Mouse (Mus musculus) kidney, adult 2 months (tissue): ENCODE data around the gene Lrrc3c. TPM values are rescaled to one million over a fixed set of nuclear protein-coding genes. Genes with fewer than 3 reads are reported as not detected.
"Not testable (repeated sequence)": the region's sequence is repeated elsewhere in the genome, so short reads cannot be mapped to it uniquely, and the experiment has no call there.

ENCODE experiments used
- DNase-seq: peaks from one replicate; pipeline ENCODE4 v3.0.0; 2021
- H3K27ac ChIP-seq: fragments of 200-500 bp; 2 replicates; pipeline ENCODE4 v1.5.1; 2012; ENCODE audit warnings: low read depth, low read length, control low read depth, inconsistent platforms; ENCODE audit not compliant: insufficient read depth
- H3K27me3 ChIP-seq: fragments of 200-500 bp; replicated peaks from 2 replicates; pipeline ENCODE4 v1.6.1; 2012; ENCODE audit warnings: mild to moderate bottlenecking, moderate library complexity, low read length, inconsistent platforms; ENCODE audit not compliant: control insufficient read depth, insufficient read depth
- H3K36me3 ChIP-seq: fragments of 200-500 bp; 2 replicates; pipeline ENCODE4 v1.6.1; 2012; ENCODE audit warnings: mild to moderate bottlenecking, moderate library complexity, low read length, inconsistent platforms; ENCODE audit not compliant: control insufficient read depth, insufficient read depth
- H3K4me1 ChIP-seq: fragments of 200-500 bp; 2 replicates; pipeline ENCODE4 v1.6.1; 2011; ENCODE audit warnings: low read length; ENCODE audit not compliant: control insufficient read depth, insufficient read depth
- H3K4me3 ChIP-seq: fragments of 200-500 bp; 2 replicates; pipeline ENCODE4 v1.5.1; 2011; ENCODE audit warnings: mild to moderate bottlenecking, low read depth, low read length, control low read depth; ENCODE audit not compliant: insufficient read depth
- CTCF ChIP-seq: fragments of 200-500 bp; conservative IDR thresholded peaks from 2 replicates; pipeline ENCODE4 v1.5.1; 2011; ENCODE audit warnings: low read depth, mild to moderate bottlenecking, control low read depth, low read length, moderate library complexity, mixed read lengths; ENCODE audit not compliant: insufficient read depth, insufficient read length
- POLR2A ChIP-seq: fragments of 200-500 bp; IDR thresholded peaks from one replicate; pipeline ENCODE4 v1.6.1; 2011; ENCODE audit warnings: low read depth, low read length, control low read depth
- WGBS: fragments of 180-500 bp; shearing (Covaris S2); methylation state at CpG from one replicate; pipeline ENCODE4 v1.1.7; 2018; 5-methylcytosine and 5-hydroxymethylcytosine counted together
- polyA plus RNA-seq: library from polyadenylated mRNA; depleted of rRNA; stranded (reverse); fragments of >200 nt; gene quantifications from 2 replicates; pipeline ENCODE4 v1.2.3, GENCODE M21; 2012

Lrrc3c gene
- polyA plus RNA-seq, 1 experiment: not detected

DNA sequence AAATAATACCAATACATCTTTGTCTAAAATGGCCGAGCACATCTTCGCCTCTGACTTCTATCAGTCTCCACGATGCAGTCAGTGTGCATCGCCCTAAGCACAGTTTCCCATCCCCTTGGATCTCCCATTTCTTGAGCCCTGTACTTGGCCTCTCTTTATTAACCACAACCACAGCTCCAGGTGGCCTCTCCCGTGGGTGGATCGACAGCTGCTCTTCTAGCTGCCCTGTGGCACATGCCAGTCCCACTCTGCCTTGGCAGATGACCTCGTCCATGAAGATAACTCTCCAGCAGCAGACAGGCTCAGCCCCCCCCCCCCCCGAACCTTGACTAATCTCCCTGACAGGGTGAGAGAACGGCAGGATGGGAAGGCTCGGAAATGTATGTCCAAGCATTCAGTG lies 2.6 kb upstream of the Lrrc3c start:
- Histone ChIP-seq H3K27me3 (no peaks in the 10 kb centered on the region; the same call in 1 of the 2 replicates), H3K36me3 (no peaks in the 10 kb centered on the region), H3K4me1 (peaks cover 3% of the 10 kb centered on the region; the same call in 1 of the 2 replicates), H3K4me3 (no peak overlapping the region), H3K27ac (no peak overlapping the region)
- TF ChIP-seq CTCF (no peak), POLR2A (no peak)
- DNase-seq: no peak
- WGBS: 76% methylated on average over 10 of the region's 10 CpGs

DNA sequence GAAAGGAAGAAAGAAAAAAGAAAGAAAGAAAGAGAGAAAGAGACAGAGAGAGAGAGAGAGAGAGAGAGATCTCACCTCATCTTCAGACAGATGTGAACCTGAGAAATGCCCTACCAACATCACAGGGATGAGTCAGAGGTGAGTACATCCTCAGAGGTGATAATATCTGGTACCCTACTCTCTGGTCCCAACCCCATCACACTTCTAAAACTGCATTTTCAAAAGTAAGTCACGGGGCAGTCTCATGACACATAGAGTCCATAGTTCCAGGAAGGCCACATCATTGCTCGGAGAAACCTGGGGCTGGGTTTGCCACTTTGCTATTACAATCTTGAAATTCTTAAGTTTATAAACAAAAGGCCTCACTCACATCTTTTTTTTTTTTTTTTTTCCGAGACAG lies 2.1 kb upstream of the Lrrc3c start:
- H3K4me3 ChIP-seq: no peak overlapping the region
- H3K27ac ChIP-seq: no peak overlapping the region
- no peaks in the 10 kb centered on the region; the same call in 1 of the 2 replicates for H3K27me3 ChIP-seq
- 79% methylated on average over 3 of the region's 3 CpGs for WGBS
- TF ChIP-seq CTCF (no peak), POLR2A (no peak)
- no peak for DNase-seq
- H3K4me1 ChIP-seq: no peaks in the 10 kb centered on the region
- no peaks in the 10 kb centered on the region for H3K36me3 ChIP-seq

DNA sequence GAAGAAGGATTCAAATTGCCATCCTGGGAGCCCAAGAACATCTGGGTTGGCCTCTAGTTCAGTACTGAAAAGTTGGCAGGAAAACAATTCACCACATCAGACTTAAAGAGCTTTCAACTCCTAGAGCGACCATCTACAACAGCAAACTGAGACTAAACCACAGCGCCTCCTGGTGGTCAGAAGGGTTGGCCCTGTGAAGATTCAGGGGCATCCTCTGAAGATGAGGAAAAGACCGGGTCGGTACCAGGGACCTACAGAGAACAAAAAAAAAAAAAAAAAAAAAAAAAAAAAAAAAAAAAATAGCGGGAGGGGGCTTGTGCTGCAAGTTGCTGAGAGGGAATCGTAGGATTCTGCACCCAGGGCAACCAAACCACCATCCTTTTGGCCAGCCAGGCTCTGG lies 728 bp upstream of the Lrrc3c start:
- no peaks in the 10 kb centered on the region for H3K36me3 ChIP-seq
- H3K4me3 ChIP-seq: no peak overlapping the region
- no peak overlapping the region for H3K27ac ChIP-seq
- WGBS: 32% methylated on average over 6 of the region's 6 CpGs
- TF ChIP-seq POLR2A (no peak), CTCF (peak; percentile 84)
- H3K4me1 ChIP-seq: no peaks in the 10 kb centered on the region
- peak; percentile 54 for DNase-seq
- H3K27me3 ChIP-seq: peaks cover 1% of the 10 kb centered on the region; the same call in 1 of the 2 replicates

DNA sequence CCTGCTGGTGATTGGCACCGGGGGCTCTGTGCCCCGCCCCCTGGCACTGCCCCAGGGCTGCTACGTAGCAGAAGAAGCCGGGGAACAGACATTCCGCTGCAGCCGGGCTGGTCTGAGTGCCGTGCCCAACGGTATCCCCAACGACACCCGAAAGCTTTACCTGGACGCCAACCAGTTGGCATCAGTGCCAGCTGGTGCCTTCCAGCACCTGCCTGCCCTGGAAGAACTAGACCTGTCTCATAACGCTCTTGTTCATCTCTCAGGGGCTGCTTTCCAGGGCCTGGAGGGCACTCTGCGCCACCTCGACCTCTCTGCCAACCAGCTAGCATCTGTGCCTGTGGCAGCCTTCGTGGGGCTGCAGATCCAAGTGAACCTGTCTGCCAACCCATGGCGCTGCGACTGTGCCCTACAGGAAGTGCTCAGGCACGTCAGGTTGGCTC lies 780 bp downstream of the Lrrc3c start:
- Histone ChIP-seq H3K36me3 (no peaks in the 10 kb centered on the region), H3K27ac (no peak overlapping the region), H3K4me3 (no peak overlapping the region), H3K27me3 (peaks cover 1% of the 10 kb centered on the region; the same call in 1 of the 2 replicates), H3K4me1 (no peaks in the 10 kb centered on the region)
- no peak for TF ChIP-seq POLR2A
- no peak for DNase-seq
- 51% methylated on average over 18 of the region's 18 CpGs for WGBS

DNA sequence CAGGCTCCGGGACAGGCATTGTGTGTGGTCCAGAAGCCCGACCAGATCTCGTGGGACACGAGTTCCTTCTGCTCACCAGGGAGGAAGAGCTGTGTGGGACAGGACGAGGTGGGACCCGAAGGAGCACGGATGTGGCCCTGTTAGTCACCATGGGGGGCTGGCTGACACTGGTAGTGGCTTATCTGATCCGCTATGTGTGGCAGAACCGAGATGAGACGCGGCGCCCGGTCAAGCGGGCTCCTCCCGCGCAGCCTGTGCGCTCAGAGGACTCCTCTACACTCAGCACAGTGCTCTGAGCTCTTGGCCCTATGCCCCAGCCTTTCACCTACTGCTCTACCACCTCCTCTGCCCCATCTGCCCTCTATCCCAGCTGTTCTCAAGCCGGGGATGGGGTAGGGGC lies 1.2 kb downstream of the Lrrc3c start:
- no peaks in the 10 kb centered on the region for H3K36me3 ChIP-seq
- H3K4me1 ChIP-seq: no peaks in the 10 kb centered on the region
- H3K27me3 ChIP-seq: peaks cover 1% of the 10 kb centered on the region; the same call in 1 of the 2 replicates
- no peak overlapping the region for H3K4me3 ChIP-seq
- 23% methylated on average over 18 of the region's 18 CpGs for WGBS
- no peak for DNase-seq
- TF ChIP-seq CTCF (no peak), POLR2A (no peak)
- no peak overlapping the region for H3K27ac ChIP-seq

DNA sequence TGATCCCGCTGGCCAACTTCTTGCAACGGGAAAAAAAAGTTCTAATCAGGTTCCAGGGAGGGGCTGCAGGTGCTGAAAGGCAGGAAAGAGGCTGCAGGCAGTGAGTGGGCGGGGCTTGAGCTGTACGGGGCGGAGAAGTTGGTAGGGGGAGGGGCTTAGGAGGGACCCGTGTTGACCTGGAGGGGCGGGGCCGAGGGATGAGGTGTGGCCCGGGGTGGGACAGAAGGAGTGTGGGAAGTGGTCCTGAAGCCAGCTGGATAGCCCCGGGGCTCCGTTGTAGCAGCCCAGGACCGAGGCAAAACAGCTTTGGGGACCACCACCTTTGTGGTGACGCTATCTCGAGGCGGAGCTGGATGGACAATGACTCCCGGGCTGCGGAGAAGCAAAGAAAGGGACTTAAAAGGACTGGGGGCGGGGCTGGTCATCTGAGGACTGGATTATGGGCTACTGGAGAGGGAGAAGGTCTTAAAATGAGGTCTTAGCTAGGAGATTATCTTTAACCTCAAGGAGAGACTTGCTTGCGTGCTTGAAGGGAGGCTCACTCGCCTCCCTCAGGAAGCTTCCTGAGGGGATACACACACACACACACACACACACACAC lies 4.1 kb downstream of the Lrrc3c start:
- peaks cover 1% of the 10 kb centered on the region; the same call in 1 of the 2 replicates for H3K27me3 ChIP-seq
- no peak overlapping the region for H3K4me3 ChIP-seq

DNA sequence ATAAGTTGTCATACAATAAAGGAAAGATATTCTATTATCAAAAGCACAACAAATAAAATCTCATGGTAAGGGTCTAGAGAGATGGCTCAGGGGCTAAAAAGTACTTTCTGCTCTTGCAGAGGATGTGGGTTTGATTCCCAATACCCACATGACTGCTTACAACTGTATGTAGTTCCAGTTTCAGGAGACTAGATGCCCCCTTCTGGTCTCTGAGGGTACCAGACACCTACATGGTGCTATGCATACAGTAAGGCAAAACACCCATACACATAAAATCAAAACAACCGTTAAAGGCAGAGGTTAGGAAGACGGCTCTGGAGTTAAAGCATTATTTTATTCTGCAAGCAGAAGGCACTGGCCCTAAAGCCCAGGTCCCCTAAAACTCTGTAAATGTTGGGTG lies 5.9 kb downstream of the Lrrc3c start:
- Histone ChIP-seq H3K36me3 (no peaks in the 10 kb centered on the region), H3K4me1 (no peaks in the 10 kb centered on the region), H3K27ac (no peak overlapping the region), H3K4me3 (no peak overlapping the region), H3K27me3 (peaks cover 1% of the 10 kb centered on the region; the same call in 1 of the 2 replicates)
- DNase-seq: no peak
- WGBS: 71% methylated on average over 2 of the region's 2 CpGs
- no peak for TF ChIP-seq CTCF
- no peak for TF ChIP-seq POLR2A

More for the DNA sequence above, 4.1 kb downstream of the Lrrc3c start:
- TF ChIP-seq CTCF (no peak), POLR2A (no peak)
- DNase-seq: no peak
- Histone ChIP-seq H3K27ac (no peak overlapping the region), H3K36me3 (no peaks in the 10 kb centered on the region), H3K4me1 (no peaks in the 10 kb centered on the region)
- WGBS: 4% methylated on average over 20 of the region's 20 CpGs

DNA sequence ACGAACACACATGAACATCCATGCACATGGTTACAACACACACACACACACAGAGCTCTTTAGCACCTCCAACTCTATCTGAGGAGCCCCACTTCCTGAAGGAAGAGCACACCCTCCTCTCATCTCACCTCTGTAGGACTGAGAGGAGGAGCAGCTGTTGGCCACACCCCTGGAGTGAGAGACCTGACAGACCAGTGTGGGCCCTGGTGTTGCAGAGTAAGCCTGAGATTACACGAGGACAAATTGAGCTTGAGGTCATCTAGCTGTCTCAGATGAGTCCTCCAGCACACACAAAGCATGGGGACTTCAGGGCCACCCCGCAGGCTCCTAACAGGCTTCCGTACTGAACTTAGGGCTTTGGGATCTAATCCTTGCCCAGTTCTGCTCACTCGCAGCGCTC lies 6.8 kb downstream of the Lrrc3c start:
- 68% methylated on average over 6 of the region's 6 CpGs for WGBS
- not testable (repeated sequence) for H3K36me3 ChIP-seq, H3K27ac ChIP-seq, H3K27me3 ChIP-seq, H3K4me3 ChIP-seq, DNase-seq, H3K4me1 ChIP-seq
